Mouse (Mus musculus) heart, postnatal 0 days (tissue): Measurements from ENCODE around the gene Psmg3.

ENCODE experiments used
- CTCF ChIP-seq: IDR thresholded peaks from 2 replicates; pipeline ENCODE4 v1.5.1; 2016; ENCODE audit warnings: antibody characterized with exemption, control low read depth, low read depth
- EP300 ChIP-seq: IDR thresholded peaks from 2 replicates; pipeline ENCODE4 v1.6.1; 2016; ENCODE audit warnings: antibody characterized with exemption, low read depth

GRCm38 (mm10) chr5:139818056-139818455 is 8.6 kb downstream of the Psmg3 start:
- TF ChIP-seq EP300 (no peak), CTCF (no peak)
